Mouse (Mus musculus): ENCODE measurements around the gene Dlg2. TPM values are rescaled to one million over a fixed set of nuclear protein-coding genes. Genes with fewer than 3 reads are reported as not detected.

The Dlg2 gene
- polyA plus RNA-seq, 1 experiment from 2014 or later = 28.3 TPM

GRCm38 (mm10) chr7:92180591-92181587 lies 1704.4 kb downstream of the Dlg2 start:
- no peaks in the 10 kb centered on the region for H3K9me3 ChIP-seq (ENCODE audit: control insufficient read depth, low read length)
- H3K4me2 ChIP-seq (ENCODE audit: low read length) = peak overlapping the region; percentile 62
- H3K36me3 ChIP-seq (ENCODE audit: control insufficient read depth, insufficient read depth, low read length) = no peaks in the 10 kb centered on the region
- H3K27me3 ChIP-seq (replicated peaks; ENCODE audit: control insufficient read depth, insufficient read depth, low read length) = no peaks in the 10 kb centered on the region
- H3K4me1 ChIP-seq (ENCODE audit: control insufficient read depth, insufficient read depth, low read depth, low read length) = peaks cover 10% of the 10 kb centered on the region
- H3K4me3 ChIP-seq (ENCODE audit: low read length) = peak overlapping the region; percentile 35
- WGBS = 18% methylated on average over 29 of the region's 29 CpGs
- H3K27ac ChIP-seq (ENCODE audit: low read depth, low read length) = no peak overlapping the region
- peak; percentile 83 for ATAC-seq
- peak overlapping the region; percentile 50; the same call in 1 of the 2 replicates for H3K9ac ChIP-seq (ENCODE audit: low read depth, low read length)

- H3K36me3 ChIP-seq (ENCODE audit: control insufficient read depth, insufficient read depth, low read length) = no peaks in the 10 kb centered on the region
- H3K4me2 ChIP-seq (ENCODE audit: low read length) = peak overlapping the region; percentile 7; the same call in 1 of the 2 replicates
- WGBS = 16% methylated on average over 10 of the region's 10 CpGs
- no peaks in the 10 kb centered on the region for H3K27me3 ChIP-seq (replicated peaks; ENCODE audit: control insufficient read depth, insufficient read depth, low read length)
- ATAC-seq = no peak
- no peak overlapping the region for H3K9ac ChIP-seq (ENCODE audit: low read depth, low read length)
- no peaks in the 10 kb centered on the region for H3K9me3 ChIP-seq (ENCODE audit: control insufficient read depth, low read length)
- peaks cover 10% of the 10 kb centered on the region for H3K4me1 ChIP-seq (ENCODE audit: control insufficient read depth, insufficient read depth, low read depth, low read length)
- H3K4me3 ChIP-seq (ENCODE audit: low read length) = no peak overlapping the region
- no peak overlapping the region for H3K27ac ChIP-seq (ENCODE audit: low read depth, low read length)
Observed at GRCm38 (mm10) chr7:92181959-92182612, 1705.6 kb downstream of the Dlg2 start.

- Histone ChIP-seq H3K4me3 (ENCODE audit: low read length) (no peak overlapping the region), H3K27me3 (replicated peaks; ENCODE audit: control insufficient read depth, insufficient read depth, low read length) (no peaks in the 10 kb centered on the region), H3K4me1 (ENCODE audit: control insufficient read depth, insufficient read depth, low read depth, low read length) (peaks cover 10% of the 10 kb centered on the region), H3K27ac (ENCODE audit: low read depth, low read length) (no peak overlapping the region), H3K4me2 (ENCODE audit: low read length) (no peak overlapping the region), H3K9ac (ENCODE audit: low read depth, low read length) (no peak overlapping the region), H3K9me3 (ENCODE audit: control insufficient read depth, low read length) (no peaks in the 10 kb centered on the region), H3K36me3 (ENCODE audit: control insufficient read depth, insufficient read depth, low read length) (no peaks in the 10 kb centered on the region)
- ATAC-seq = no peak
- 79% methylated on average over 7 of the region's 7 CpGs for WGBS
Observed at GRCm38 (mm10) chr7:92184371-92185059, 1708.0 kb downstream of the Dlg2 start.

GRCm38 (mm10) chr7:92186341-92186740 lies 1709.9 kb downstream of the Dlg2 start:
- Histone ChIP-seq H3K9ac (ENCODE audit: low read depth, low read length) (no peak overlapping the region), H3K27ac (ENCODE audit: low read depth, low read length) (no peak overlapping the region), H3K36me3 (ENCODE audit: control insufficient read depth, insufficient read depth, low read length) (no peaks in the 10 kb centered on the region), H3K4me1 (ENCODE audit: control insufficient read depth, insufficient read depth, low read depth, low read length) (peaks cover 3% of the 10 kb centered on the region), H3K4me2 (ENCODE audit: low read length) (no peak overlapping the region), H3K4me3 (ENCODE audit: low read length) (no peak overlapping the region), H3K9me3 (ENCODE audit: control insufficient read depth, low read length) (no peaks in the 10 kb centered on the region), H3K27me3 (replicated peaks; ENCODE audit: control insufficient read depth, insufficient read depth, low read length) (no peaks in the 10 kb centered on the region)
- WGBS = 94% methylated on average over 5 of the region's 5 CpGs
- no peak for ATAC-seq

GRCm38 (mm10) chr7:92189149-92189548 lies 1712.7 kb downstream of the Dlg2 start:
- no peaks in the 10 kb centered on the region for H3K4me1 ChIP-seq (ENCODE audit: control insufficient read depth, insufficient read depth, low read depth, low read length)
- no peaks in the 10 kb centered on the region for H3K9me3 ChIP-seq (ENCODE audit: control insufficient read depth, low read length)
- no peak overlapping the region for H3K9ac ChIP-seq (ENCODE audit: low read depth, low read length)
- H3K27ac ChIP-seq (ENCODE audit: low read depth, low read length) = no peak overlapping the region
- 57% methylated on average over 6 of the region's 6 CpGs for WGBS
- H3K4me3 ChIP-seq (ENCODE audit: low read length) = no peak overlapping the region
- H3K27me3 ChIP-seq (replicated peaks; ENCODE audit: control insufficient read depth, insufficient read depth, low read length) = no peaks in the 10 kb centered on the region
- H3K4me2 ChIP-seq (ENCODE audit: low read length) = no peak overlapping the region
- no peaks in the 10 kb centered on the region for H3K36me3 ChIP-seq (ENCODE audit: control insufficient read depth, insufficient read depth, low read length)
- ATAC-seq = no peak

- Histone ChIP-seq H3K27me3 (replicated peaks; ENCODE audit: control insufficient read depth, insufficient read depth, low read length) (no peaks in the 10 kb centered on the region), H3K27ac (ENCODE audit: low read depth, low read length) (no peak overlapping the region), H3K9ac (ENCODE audit: low read depth, low read length) (no peak overlapping the region), H3K4me3 (ENCODE audit: low read length) (no peak overlapping the region), H3K9me3 (ENCODE audit: control insufficient read depth, low read length) (no peaks in the 10 kb centered on the region), H3K4me1 (ENCODE audit: control insufficient read depth, insufficient read depth, low read depth, low read length) (no peaks in the 10 kb centered on the region), H3K36me3 (ENCODE audit: control insufficient read depth, insufficient read depth, low read length) (no peaks in the 10 kb centered on the region), H3K4me2 (ENCODE audit: low read length) (no peak overlapping the region)
- WGBS = 77% methylated on average over 4 of the region's 4 CpGs
- peak; percentile 63; the same call in 1 of the 2 replicates for ATAC-seq
Observed at GRCm38 (mm10) chr7:92196004-92196403, 1719.5 kb downstream of the Dlg2 start.

GRCm38 (mm10) chr7:92197621-92198020 lies 1721.1 kb downstream of the Dlg2 start:
- Histone ChIP-seq H3K36me3 (ENCODE audit: control insufficient read depth, insufficient read depth, low read length) (no peaks in the 10 kb centered on the region), H3K9ac (ENCODE audit: low read depth, low read length) (no peak overlapping the region), H3K4me1 (ENCODE audit: control insufficient read depth, insufficient read depth, low read depth, low read length) (no peaks in the 10 kb centered on the region), H3K4me2 (ENCODE audit: low read length) (no peak overlapping the region), H3K27ac (ENCODE audit: low read depth, low read length) (no peak overlapping the region), H3K4me3 (ENCODE audit: low read length) (no peak overlapping the region), H3K27me3 (replicated peaks; ENCODE audit: control insufficient read depth, insufficient read depth, low read length) (no peaks in the 10 kb centered on the region), H3K9me3 (ENCODE audit: control insufficient read depth, low read length) (no peaks in the 10 kb centered on the region)
- no peak for ATAC-seq
- 81% methylated on average over 3 of the region's 3 CpGs for WGBS

- no peak overlapping the region for H3K4me3 ChIP-seq (ENCODE audit: low read length)
- H3K27me3 ChIP-seq (replicated peaks; ENCODE audit: control insufficient read depth, insufficient read depth, low read length) = no peaks in the 10 kb centered on the region
- no peak overlapping the region for H3K27ac ChIP-seq (ENCODE audit: low read depth, low read length)
- ATAC-seq = no peak
- H3K36me3 ChIP-seq (ENCODE audit: control insufficient read depth, insufficient read depth, low read length) = no peaks in the 10 kb centered on the region
- no peaks in the 10 kb centered on the region for H3K9me3 ChIP-seq (ENCODE audit: control insufficient read depth, low read length)
- no peak overlapping the region for H3K4me2 ChIP-seq (ENCODE audit: low read length)
- no peak overlapping the region for H3K9ac ChIP-seq (ENCODE audit: low read depth, low read length)
- no peaks in the 10 kb centered on the region for H3K4me1 ChIP-seq (ENCODE audit: control insufficient read depth, insufficient read depth, low read depth, low read length)
- 88% methylated on average over 1 of the region's 1 CpGs for WGBS
Observed at GRCm38 (mm10) chr7:92199131-92199530, 1722.7 kb downstream of the Dlg2 start.

GRCm38 (mm10) chr7:92210701-92211100 lies 1734.2 kb downstream of the Dlg2 start:
- Histone ChIP-seq H3K27me3 (replicated peaks; ENCODE audit: control insufficient read depth, insufficient read depth, low read length) (no peaks in the 10 kb centered on the region), H3K4me1 (ENCODE audit: control insufficient read depth, insufficient read depth, low read depth, low read length) (no peaks in the 10 kb centered on the region), H3K36me3 (ENCODE audit: control insufficient read depth, insufficient read depth, low read length) (no peaks in the 10 kb centered on the region), H3K4me2 (ENCODE audit: low read length) (no peak overlapping the region), H3K9me3 (ENCODE audit: control insufficient read depth, low read length) (no peaks in the 10 kb centered on the region), H3K9ac (ENCODE audit: low read depth, low read length) (no peak overlapping the region), H3K27ac (ENCODE audit: low read depth, low read length) (no peak overlapping the region), H3K4me3 (ENCODE audit: low read length) (no peak overlapping the region)
- WGBS = 89% methylated on average over 5 of the region's 5 CpGs
- no peak for ATAC-seq
